Mouse (Mus musculus): ENCODE results near the gene Mef2d. TPM values are rescaled to one million over a fixed set of nuclear protein-coding genes. Genes with fewer than 3 reads are reported as not detected.

Gene Mef2d
- polyA plus RNA-seq, 1 experiment, result 121 TPM

GRCm38 (mm10) chr3:88154236-88154635 lies 12.1 kb downstream of the Mef2d start:
- TF ChIP-seq MAX (IDR thresholded peaks at IDR 0.05; ENCODE audit: low read depth) (no peak), CEBPB (IDR thresholded peaks at IDR 0.05; ENCODE audit: insufficient read depth, poor library complexity, severe bottlenecking) (no peak), MYOG (IDR thresholded peaks at IDR 0.05; ENCODE audit: control insufficient read depth in 1 of 3, insufficient read depth in 1 of 3, insufficient read length in 2 of 3, low read depth in 2 of 3) (no peak), TCF3 (IDR thresholded peaks at IDR 0.05; ENCODE audit: insufficient read length, low read depth) (no peak), REST (IDR thresholded peaks at IDR 0.05; ENCODE audit: insufficient read depth, insufficient read length) (no peak), TCF12 (IDR thresholded peaks at IDR 0.05; ENCODE audit: insufficient read depth, poor library complexity, severe bottlenecking) (no peak), SRF (IDR thresholded peaks at IDR 0.05; ENCODE audit: control insufficient read depth, insufficient read length, low read depth) (no peak)
- H3K27me3 ChIP-seq (ENCODE audit: control insufficient read depth, insufficient read depth, insufficient read length), result no peaks in the 10 kb centered on the region
- peaks cover 77% of the 10 kb centered on the region for H3K79me2 ChIP-seq (ENCODE audit: control insufficient read depth, insufficient read depth)
- no peak overlapping the region for H3ac ChIP-seq (ENCODE audit: control insufficient read depth, insufficient read length)
- no peak overlapping the region for H3K4me2 ChIP-seq (ENCODE audit: low read depth)
- no peak overlapping the region for H3K4me3 ChIP-seq
- H3K36me3 ChIP-seq (ENCODE audit: control insufficient read depth, insufficient read depth), result peaks cover 27% of the 10 kb centered on the region

GRCm38 (mm10) chr3:88156817-88157216 lies 14.6 kb downstream of the Mef2d start:
- no peaks in the 10 kb centered on the region for H3K27me3 ChIP-seq (ENCODE audit: control insufficient read depth, insufficient read depth, insufficient read length)
- H3ac ChIP-seq (ENCODE audit: control insufficient read depth, insufficient read length), result no peak overlapping the region
- no peak for TF ChIP-seq E2F4 (IDR thresholded peaks at IDR 0.05; ENCODE audit: insufficient read depth)
- no peak for TF ChIP-seq USF1 (IDR thresholded peaks at IDR 0.05; ENCODE audit: low read depth)
- TF ChIP-seq TCF3 (IDR thresholded peaks at IDR 0.05; ENCODE audit: insufficient read length, low read depth), result no peak
- TF ChIP-seq SRF (IDR thresholded peaks at IDR 0.05; ENCODE audit: control insufficient read depth, insufficient read length, low read depth), result no peak
- TF ChIP-seq POLR2AphosphoS2 (IDR thresholded peaks at IDR 0.05; ENCODE audit: insufficient read length, low read depth), result no peak
- no peak for TF ChIP-seq CEBPB (IDR thresholded peaks at IDR 0.05; ENCODE audit: insufficient read depth, poor library complexity, severe bottlenecking)
- no peak for TF ChIP-seq POLR2A (IDR thresholded peaks at IDR 0.05; ENCODE audit: insufficient read length, low read depth)
- no peak for TF ChIP-seq MYOD1 (IDR thresholded peaks at IDR 0.05; ENCODE audit: control insufficient read depth in 1 of 3, insufficient read length in 2 of 3, low read depth in 2 of 3)
- no peak for TF ChIP-seq TCF12 (IDR thresholded peaks at IDR 0.05; ENCODE audit: insufficient read depth, poor library complexity, severe bottlenecking)
- no peak for TF ChIP-seq MYOG (IDR thresholded peaks at IDR 0.05; ENCODE audit: control insufficient read depth in 1 of 3, insufficient read depth in 1 of 3, insufficient read length in 2 of 3, low read depth in 2 of 3)
- TF ChIP-seq REST (IDR thresholded peaks at IDR 0.05; ENCODE audit: insufficient read depth, insufficient read length), result no peak
- TF ChIP-seq MAX (IDR thresholded peaks at IDR 0.05; ENCODE audit: low read depth), result no peak
- H3K4me3 ChIP-seq, result no peak overlapping the region
- no peak overlapping the region for H3K4me2 ChIP-seq (ENCODE audit: low read depth)
- peaks cover 41% of the 10 kb centered on the region for H3K36me3 ChIP-seq (ENCODE audit: control insufficient read depth, insufficient read depth)
- peaks cover 51% of the 10 kb centered on the region for H3K79me2 ChIP-seq (ENCODE audit: control insufficient read depth, insufficient read depth)

DNA sequence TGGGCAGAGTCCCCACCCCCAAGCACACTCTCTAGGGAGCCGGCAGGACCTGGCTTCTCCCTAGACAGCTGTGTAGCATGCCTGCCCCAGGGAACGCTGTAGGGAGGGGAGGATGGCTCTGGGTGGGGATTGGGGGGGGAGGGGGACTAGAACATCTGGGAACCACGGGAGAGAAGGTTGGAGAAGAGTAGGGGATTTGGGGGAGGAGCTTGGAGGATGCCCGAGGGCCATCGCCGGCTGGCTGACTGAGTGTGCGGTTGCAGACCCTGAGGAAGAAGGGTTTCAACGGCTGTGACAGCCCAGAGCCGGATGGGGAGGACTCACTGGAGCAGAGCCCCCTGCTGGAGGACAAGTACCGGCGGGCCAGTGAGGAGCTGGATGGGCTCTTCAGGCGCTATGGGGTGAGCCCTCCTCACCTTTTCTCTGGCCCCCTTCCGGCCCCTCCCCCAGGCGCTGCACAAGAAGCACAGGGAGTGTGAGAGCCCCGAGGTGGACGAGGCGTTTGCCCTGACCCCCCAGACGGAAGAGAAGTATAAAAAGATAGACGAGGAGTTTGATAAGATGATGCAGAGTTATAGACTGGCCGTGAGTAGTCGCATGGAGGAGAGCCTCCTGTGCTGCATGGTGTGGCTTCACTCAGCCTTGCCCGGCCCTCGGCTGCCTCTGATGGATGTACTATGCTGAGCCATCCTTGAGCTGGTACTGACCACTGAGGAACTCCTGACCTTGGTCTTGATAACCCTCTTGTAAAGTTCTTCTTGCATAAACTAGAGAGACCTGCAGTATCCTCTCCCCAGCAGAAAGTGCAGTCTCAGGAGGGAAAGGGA lies 15.8 kb downstream of the Mef2d start:
- H3ac ChIP-seq (ENCODE audit: control insufficient read depth, insufficient read length), result no peak overlapping the region
- TF ChIP-seq CEBPB (IDR thresholded peaks at IDR 0.05; ENCODE audit: insufficient read depth, poor library complexity, severe bottlenecking) (no peak), POLR2A (IDR thresholded peaks at IDR 0.05; ENCODE audit: insufficient read length, low read depth) (no peak), MYOG (IDR thresholded peaks at IDR 0.05; ENCODE audit: control insufficient read depth in 1 of 3, insufficient read depth in 1 of 3, insufficient read length in 2 of 3, low read depth in 2 of 3) (no peak), TCF3 (IDR thresholded peaks at IDR 0.05; ENCODE audit: insufficient read length, low read depth) (no peak), POLR2AphosphoS2 (IDR thresholded peaks at IDR 0.05; ENCODE audit: insufficient read length, low read depth) (no peak), TCF12 (IDR thresholded peaks at IDR 0.05; ENCODE audit: insufficient read depth, poor library complexity, severe bottlenecking) (no peak), SRF (IDR thresholded peaks at IDR 0.05; ENCODE audit: control insufficient read depth, insufficient read length, low read depth) (no peak), REST (IDR thresholded peaks at IDR 0.05; ENCODE audit: insufficient read depth, insufficient read length) (no peak), E2F4 (IDR thresholded peaks at IDR 0.05; ENCODE audit: insufficient read depth) (no peak), USF1 (IDR thresholded peaks at IDR 0.05; ENCODE audit: low read depth) (no peak), MAX (IDR thresholded peaks at IDR 0.05; ENCODE audit: low read depth) (no peak), MYOD1 (IDR thresholded peaks at IDR 0.05; ENCODE audit: control insufficient read depth in 1 of 3, insufficient read length in 2 of 3, low read depth in 2 of 3) (no peak)
- no peaks in the 10 kb centered on the region for H3K27me3 ChIP-seq (ENCODE audit: control insufficient read depth, insufficient read depth, insufficient read length)
- H3K36me3 ChIP-seq (ENCODE audit: control insufficient read depth, insufficient read depth), result peaks cover 52% of the 10 kb centered on the region
- H3K4me3 ChIP-seq, result no peak overlapping the region
- peaks cover 40% of the 10 kb centered on the region for H3K79me2 ChIP-seq (ENCODE audit: control insufficient read depth, insufficient read depth)
- H3K4me2 ChIP-seq (ENCODE audit: low read depth), result no peak overlapping the region

DNA sequence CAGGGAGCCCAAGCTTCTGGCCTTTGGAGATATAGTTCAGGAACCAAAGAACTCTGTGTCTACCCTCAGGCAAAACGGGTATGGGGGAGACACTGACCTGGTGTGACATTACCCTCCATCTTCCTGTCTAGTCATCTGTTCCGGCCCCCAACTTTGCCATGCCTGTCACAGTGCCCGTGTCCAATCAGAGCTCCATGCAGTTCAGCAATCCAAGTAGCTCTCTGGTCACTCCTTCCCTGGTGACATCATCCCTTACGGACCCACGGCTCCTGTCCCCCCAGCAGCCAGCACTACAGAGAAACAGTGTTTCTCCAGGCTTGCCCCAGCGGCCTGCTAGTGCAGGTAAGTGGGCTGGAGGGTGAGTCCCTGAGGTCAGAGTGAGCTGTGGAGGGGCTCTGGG lies 16.8 kb downstream of the Mef2d start:
- Histone ChIP-seq H3K27me3 (ENCODE audit: control insufficient read depth, insufficient read depth, insufficient read length) (no peaks in the 10 kb centered on the region), H3K79me2 (ENCODE audit: control insufficient read depth, insufficient read depth) (peaks cover 30% of the 10 kb centered on the region), H3K4me3 (no peak overlapping the region), H3K36me3 (ENCODE audit: control insufficient read depth, insufficient read depth) (peaks cover 60% of the 10 kb centered on the region), H3K4me2 (ENCODE audit: low read depth) (no peak overlapping the region), H3ac (ENCODE audit: control insufficient read depth, insufficient read length) (no peak overlapping the region)
- TF ChIP-seq SRF (IDR thresholded peaks at IDR 0.05; ENCODE audit: control insufficient read depth, insufficient read length, low read depth), result no peak
- no peak for TF ChIP-seq REST (IDR thresholded peaks at IDR 0.05; ENCODE audit: insufficient read depth, insufficient read length)
- TF ChIP-seq TCF12 (IDR thresholded peaks at IDR 0.05; ENCODE audit: insufficient read depth, poor library complexity, severe bottlenecking), result no peak
- TF ChIP-seq TCF3 (IDR thresholded peaks at IDR 0.05; ENCODE audit: insufficient read length, low read depth), result no peak
- TF ChIP-seq MAX (IDR thresholded peaks at IDR 0.05; ENCODE audit: low read depth), result no peak
- no peak for TF ChIP-seq POLR2AphosphoS2 (IDR thresholded peaks at IDR 0.05; ENCODE audit: insufficient read length, low read depth)
- no peak for TF ChIP-seq E2F4 (IDR thresholded peaks at IDR 0.05; ENCODE audit: insufficient read depth)
- TF ChIP-seq MYOD1 (IDR thresholded peaks at IDR 0.05; ENCODE audit: control insufficient read depth in 1 of 3, insufficient read length in 2 of 3, low read depth in 2 of 3), result no peak
- TF ChIP-seq MYOG (IDR thresholded peaks at IDR 0.05; ENCODE audit: control insufficient read depth in 1 of 3, insufficient read depth in 1 of 3, insufficient read length in 2 of 3, low read depth in 2 of 3), result no peak
- TF ChIP-seq USF1 (IDR thresholded peaks at IDR 0.05; ENCODE audit: low read depth), result no peak
- TF ChIP-seq CEBPB (IDR thresholded peaks at IDR 0.05; ENCODE audit: insufficient read depth, poor library complexity, severe bottlenecking), result no peak
- TF ChIP-seq POLR2A (IDR thresholded peaks at IDR 0.05; ENCODE audit: insufficient read length, low read depth), result no peak

All from myocyte (in vitro differentiated cells).